ENCODE assay signal across 20 mouse cellular contexts in genomic region chr5:118388419-118388818, GRCm38 (mm10).
A peak's percentile ranks its signal among the peaks of the same experiment; 100 is the strongest.
DNase-seq lines count a peak whose midpoint lies in the region; ATAC-seq lines count a peak whose summit lies in the region.
"Had no signal": no experiment of that assay in that cellular context is flagged by ENCODE, and none has a peak within 500 bp of the region (broad histone marks: within the 10 kb centered on the region; RNA-seq: fewer than 3 reads in every experiment).

No protein-coding gene starts in this region.

- no peak overlapping the region for H3K4me3 ChIP-seq in hindbrain, embryonic 16.5 days (ENCODE audit: low read length)
- H3K4me3 ChIP-seq in hindbrain, embryonic 13.5 days: no peak overlapping the region
- H3K4me3 ChIP-seq: hindbrain, embryonic 15.5 days; lung, embryonic 15.5 days; megakaryocyte, embryonic 14.5 days had no signal

- DNase-seq in cerebellum, postnatal 10 days: peak; percentile 92 to 93
- no peak for DNase-seq in cerebellum, adult 18-20 months
- peak; percentile 54 for DNase-seq in retina, postnatal 1 day
- DNase-seq in retina, embryonic 14.5 days (ENCODE audit: low spot score): no peak
- peak; percentile 46 to 86 for DNase-seq in left cerebral cortex, postnatal 14 days (ENCODE audit: low spot score in 2 of 2)
- DNase-seq in urinary bladder, postnatal 25 days (ENCODE audit: low spot score): no peak
- DNase-seq: adrenal gland, postnatal 36 days; cerebellum, adult 11-12 months; heart, adult 18-20 months; kidney, adult 18-20 months; kidney, postnatal 14 days; thymus, adult 18-20 months had no signal

- 64% methylated on average over 6 of the region's 6 CpGs for WGBS in hindbrain, embryonic 16.5 days
- 80% methylated on average over 6 of the region's 6 CpGs for WGBS in hindbrain, embryonic 13.5 days

- H3K4me2 ChIP-seq in hindbrain, embryonic 16.5 days (ENCODE audit: low read length): no peak overlapping the region
- no peak overlapping the region for H3K4me2 ChIP-seq in hindbrain, embryonic 13.5 days
- H3K4me2 ChIP-seq: hindbrain, embryonic 15.5 days; liver, embryonic 11.5 days; lung, embryonic 15.5 days had no signal

- H3K9ac ChIP-seq in hindbrain, embryonic 16.5 days (ENCODE audit: low read depth, low read length): no peak overlapping the region
- H3K9ac ChIP-seq in hindbrain, embryonic 13.5 days: no peak overlapping the region
- H3K9ac ChIP-seq: hindbrain, embryonic 15.5 days; lung, embryonic 15.5 days had no signal

- no peaks in the 10 kb centered on the region for H3K27me3 ChIP-seq in hindbrain, embryonic 16.5 days (replicated peaks; ENCODE audit: control insufficient read depth, insufficient read depth, low read length)
- H3K27me3 ChIP-seq in hindbrain, embryonic 13.5 days: peaks cover 12% of the 10 kb centered on the region; the same call in 1 of the 2 replicates
- H3K27me3 ChIP-seq: CH12.LX; hindbrain, embryonic 15.5 days; lung, embryonic 15.5 days had no signal

- H3K27ac ChIP-seq in hindbrain, embryonic 16.5 days (ENCODE audit: low read depth, low read length): no peak overlapping the region
- no peak overlapping the region for H3K27ac ChIP-seq in hindbrain, embryonic 13.5 days
- H3K27ac ChIP-seq: hindbrain, embryonic 15.5 days; lung, embryonic 15.5 days had no signal

- H3K36me3 ChIP-seq in hindbrain, embryonic 16.5 days (ENCODE audit: control insufficient read depth, insufficient read depth, low read length): no peaks in the 10 kb centered on the region
- H3K36me3 ChIP-seq in hindbrain, embryonic 13.5 days: 0 out of 2 replicates have a peak, but pooled peaks cover 3% of the 10 kb centered on the region
- H3K36me3 ChIP-seq: hindbrain, embryonic 15.5 days; lung, embryonic 15.5 days had no signal

- 0 out of 2 replicates have a peak, but pooled peaks have one; percentile 40 for ATAC-seq in hindbrain, embryonic 16.5 days
- ATAC-seq in hindbrain, embryonic 13.5 days (ENCODE audit: low FRiP score): no peak
- ATAC-seq: activated CD4-positive, CD25-positive, alpha-beta regulatory T cell, adult 4 months had no signal

- no peaks in the 10 kb centered on the region; the same call in 1 of the 2 replicates for H3K9me3 ChIP-seq in hindbrain, embryonic 16.5 days (ENCODE audit: control insufficient read depth, low read length)
- peaks cover 17% of the 10 kb centered on the region for H3K9me3 ChIP-seq in hindbrain, embryonic 13.5 days
- H3K9me3 ChIP-seq: hindbrain, embryonic 15.5 days; lung, embryonic 15.5 days had no signal

- H3K4me1 ChIP-seq in hindbrain, embryonic 16.5 days (ENCODE audit: control insufficient read depth, insufficient read depth, low read depth, low read length): no peaks in the 10 kb centered on the region; the same call in 1 of the 2 replicates
- no peaks in the 10 kb centered on the region for H3K4me1 ChIP-seq in hindbrain, embryonic 13.5 days (replicated peaks)

- intact Hi-C loops in left cerebral cortex, postnatal 14 days (cut with DNase I): no loop called here

Comparison
In these comparisons a context has a peak if more than half of its experiments do, and no peak if none do; other contexts are left out.
1. DNase-seq: peak in cerebellum, postnatal 10 days (2 of 2), retina, postnatal 1 day (single experiment) and left cerebral cortex, postnatal 14 days (2 of 2); none in cerebellum, adult 18-20 months (0 of 2), retina, embryonic 14.5 days (single experiment) and urinary bladder, postnatal 25 days (single experiment).